Mouse (Mus musculus) ovary, postnatal 36 days (tissue): Measurements from ENCODE around the gene Chic2.

ENCODE experiments used
- DNase-seq: peaks from one replicate; pipeline ENCODE4 v3.0.0; 2022; ENCODE audit warnings: low spot score, mixed read lengths

Gene Chic2

GRCm38 (mm10) chr5:75044310-75044904 lies at the start of gene Chic2:
Gene Chic2, minus strand, starts transcription at chr5:75044774.
- DNase-seq, result peak; percentile 88

GRCm38 (mm10) chr5:75085906-75086305 lies 41.3 kb upstream of the Chic2 start:
- DNase-seq, result no peak

DNA sequence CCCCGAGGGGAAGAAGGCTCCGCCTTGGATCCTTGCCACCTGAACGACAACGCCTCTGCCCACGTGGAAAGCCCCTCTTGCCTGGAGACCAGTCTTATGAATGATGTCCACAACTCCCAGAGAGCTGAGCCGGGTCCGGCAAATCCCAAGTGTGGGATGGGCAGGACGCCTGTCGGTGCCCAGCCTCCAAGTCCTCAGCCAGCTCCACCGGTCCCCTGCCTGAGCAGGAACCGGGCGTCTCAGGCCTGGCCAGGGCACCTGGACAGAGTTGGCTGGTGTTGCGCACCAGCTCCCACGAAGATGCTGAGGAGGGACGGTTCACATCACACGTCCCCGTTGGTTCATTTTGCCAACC lies 40.9 kb upstream of the Chic2 start:
- no peak for DNase-seq

- DNase-seq, result peak; percentile 8
Observed at GRCm38 (mm10) chr5:75084871-75085520, 40.4 kb upstream of the Chic2 start.

DNA sequence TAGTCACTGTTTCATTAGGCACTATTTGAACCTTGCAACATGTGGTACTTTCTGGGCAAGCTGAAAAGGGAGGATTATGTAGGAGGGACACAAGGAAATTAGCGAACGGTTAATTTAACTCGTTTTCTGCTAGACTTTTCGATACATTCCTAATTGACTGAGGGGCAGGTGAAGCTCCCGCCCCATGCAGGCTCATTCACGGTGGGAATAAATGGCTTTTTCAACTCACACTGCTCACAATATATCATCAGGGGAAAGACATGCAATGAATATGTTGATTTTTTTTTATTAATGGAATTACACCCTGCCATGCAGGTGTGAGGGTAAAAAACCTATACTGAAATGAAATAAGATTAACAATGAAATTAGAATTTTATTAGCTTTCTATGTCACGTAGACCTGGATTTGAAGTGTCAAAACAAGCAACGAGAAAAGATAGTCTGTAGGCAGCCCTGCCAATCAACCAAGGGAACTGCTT lies 39.9 kb upstream of the Chic2 start:
- DNase-seq, result no peak

GRCm38 (mm10) chr5:75083591-75084392 lies 39.2 kb upstream of the Chic2 start:
- peak; percentile 16 for DNase-seq

DNA sequence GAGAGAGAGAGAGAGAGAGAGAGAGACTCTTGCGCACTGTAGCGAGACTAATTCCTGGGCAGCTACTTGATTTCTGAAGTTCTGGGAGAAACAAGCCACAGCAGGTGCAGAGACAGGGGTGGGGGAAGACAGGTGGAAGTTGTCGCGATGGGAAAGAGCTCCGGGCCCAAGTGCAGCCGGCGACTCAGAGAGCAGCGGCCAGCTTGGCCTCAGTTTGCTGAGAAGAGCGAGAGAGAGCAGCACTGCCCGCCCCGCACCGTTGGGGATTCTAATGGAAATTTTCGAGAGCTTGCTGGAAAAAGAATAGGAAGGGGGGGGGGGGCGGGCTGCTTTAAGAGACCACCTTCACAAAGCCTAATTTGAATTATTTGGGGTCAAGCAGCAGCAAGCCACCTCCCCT lies 38.5 kb upstream of the Chic2 start:
- DNase-seq, result no peak

GRCm38 (mm10) chr5:75082439-75082838 lies 37.9 kb upstream of the Chic2 start:
- DNase-seq, result no peak

DNA sequence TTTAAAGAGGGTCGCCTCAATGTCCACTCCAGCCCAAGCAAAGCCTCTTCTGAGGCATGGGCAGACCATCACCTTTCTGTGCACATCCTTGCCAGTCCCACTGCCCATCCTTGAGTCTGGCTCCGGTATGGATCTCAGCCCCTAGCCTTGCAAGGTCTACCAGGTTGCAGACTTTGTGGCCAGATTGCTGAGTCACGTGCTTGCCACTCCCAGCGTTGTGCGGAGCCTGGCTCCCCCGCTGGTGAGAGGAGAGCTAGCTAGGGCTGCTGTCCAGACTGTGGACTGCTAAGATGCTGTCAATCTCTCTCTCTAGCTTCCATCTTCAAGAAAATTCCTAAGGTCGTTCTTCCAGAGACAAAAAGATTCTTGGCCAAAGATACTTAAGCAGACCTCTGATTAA lies 35.0 kb upstream of the Chic2 start:
- no peak for DNase-seq

DNA sequence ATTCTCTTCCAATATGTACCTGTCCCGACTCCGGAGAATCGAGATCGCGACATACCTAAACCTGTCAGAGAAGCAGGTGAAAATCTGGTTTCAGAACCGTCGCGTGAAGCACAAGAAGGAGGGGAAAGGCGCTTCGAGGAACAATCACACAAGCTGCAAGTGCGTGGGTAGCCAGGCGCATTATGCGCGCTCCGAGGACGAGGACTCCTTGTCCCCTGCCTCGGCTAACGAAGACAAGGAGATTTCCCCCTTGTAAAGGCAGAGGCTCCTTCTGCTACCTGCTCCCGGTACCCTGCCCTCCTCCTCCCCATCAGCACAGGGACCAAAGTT lies 32.4 kb upstream of the Chic2 start:
- no peak for DNase-seq

DNA sequence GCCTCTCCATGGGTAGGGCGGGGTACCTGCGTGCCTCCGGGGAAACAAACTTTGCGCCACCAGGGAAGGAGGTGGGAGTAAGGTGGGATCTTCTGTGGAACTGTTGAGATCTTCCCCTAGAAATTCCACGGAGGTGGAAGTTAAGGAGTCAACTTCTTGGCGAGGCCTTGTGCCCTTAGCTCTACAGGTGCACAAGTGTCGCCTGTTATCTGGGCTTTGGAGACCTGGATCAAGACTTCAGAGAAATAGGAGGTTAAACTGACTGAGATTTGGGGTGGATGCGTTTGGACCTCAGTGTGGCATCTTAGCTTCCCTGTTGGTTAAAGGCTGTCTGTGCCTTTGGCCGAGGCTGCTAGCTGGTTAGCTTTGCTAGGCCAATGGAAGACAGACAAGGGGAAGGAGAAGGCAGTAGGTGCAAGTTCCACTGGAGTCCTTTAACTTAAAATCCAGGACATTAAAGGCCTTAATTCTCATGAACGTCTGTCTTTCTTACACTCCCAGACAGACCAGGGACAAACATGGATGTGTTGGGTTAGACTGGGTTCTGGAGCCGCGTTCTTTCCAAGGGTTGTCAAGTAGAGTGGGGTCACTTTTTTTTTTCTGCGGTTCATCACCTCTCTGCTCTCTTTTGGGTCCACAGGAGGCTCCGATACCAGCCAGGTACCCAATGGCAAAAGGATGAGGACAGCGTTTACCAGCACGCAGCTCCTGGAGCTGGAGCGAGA lies 31.9 kb upstream of the Chic2 start:
- DNase-seq, result no peak

DNA sequence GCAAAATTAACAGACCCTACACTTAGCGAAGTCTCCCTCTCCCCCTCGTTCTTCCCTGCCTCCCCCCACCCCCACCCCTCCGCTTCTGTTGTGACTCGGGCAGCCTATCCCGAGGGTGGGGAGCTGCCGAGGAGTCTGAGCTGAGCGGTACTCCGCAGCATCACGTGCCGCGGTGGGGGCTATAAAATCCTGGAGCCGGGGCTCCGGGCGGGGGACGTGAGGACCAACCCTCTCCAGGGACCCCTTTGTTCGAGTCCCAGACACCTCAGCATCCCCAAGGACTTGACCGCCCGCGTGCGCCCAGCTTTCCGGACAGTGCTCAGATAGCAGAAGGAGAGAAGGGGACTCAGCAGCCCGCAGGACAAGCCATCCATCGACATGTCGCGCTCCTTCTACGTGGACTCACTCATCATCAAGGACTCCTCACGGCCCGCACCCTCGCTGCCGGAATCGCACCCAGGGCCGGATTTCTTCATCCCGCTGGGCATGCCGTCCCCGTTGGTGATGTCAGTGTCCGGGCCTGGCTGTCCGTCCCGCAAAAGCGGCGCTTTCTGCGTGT lies 30.9 kb upstream of the Chic2 start, which contains the start of gene Gsx2:
Gene Gsx2 (plus strand): TSS at position 219 of the 559 bp plus-strand sequence.
- DNase-seq, result no peak

DNA sequence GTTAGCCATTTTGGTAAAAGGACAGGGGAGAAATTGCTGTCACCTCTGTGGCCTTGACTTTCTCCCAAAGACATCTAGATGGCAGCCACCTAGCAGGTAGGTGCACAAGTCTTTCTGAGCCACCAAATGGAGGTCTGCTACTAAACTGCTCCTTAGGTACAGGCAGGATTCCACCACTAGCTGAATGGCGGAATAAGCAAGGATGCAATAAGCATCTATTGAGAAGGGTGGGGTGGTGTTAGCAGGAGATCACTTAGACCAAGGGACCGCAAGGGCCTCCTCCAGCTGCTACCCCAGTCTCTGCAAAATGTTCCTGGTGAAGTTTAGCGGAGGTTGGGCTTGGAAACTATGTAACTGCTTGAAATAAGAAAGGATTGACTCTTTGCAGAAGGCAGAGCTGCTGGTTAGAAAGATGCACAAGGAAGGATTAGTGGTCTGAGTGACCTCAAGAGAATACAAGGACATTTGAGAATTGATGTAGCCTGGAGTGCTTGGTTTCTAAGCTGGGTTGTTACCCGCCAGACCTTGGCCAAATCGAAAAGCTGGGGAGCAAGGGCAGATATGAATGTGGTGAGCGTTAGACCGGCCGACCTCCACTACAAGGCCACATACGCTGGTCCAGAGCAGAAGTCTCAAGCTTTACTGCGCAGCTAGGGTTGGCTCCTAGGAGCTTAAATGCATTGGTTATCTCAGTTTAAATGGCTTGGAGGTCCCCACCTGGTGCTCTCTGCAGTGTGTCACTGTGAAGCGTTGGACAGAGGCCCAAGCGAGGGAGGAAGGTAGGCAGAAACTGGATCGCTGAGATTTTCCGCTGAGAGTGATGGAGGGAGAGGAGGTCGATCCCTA lies 30.2 kb upstream of the Chic2 start:
- DNase-seq, result peak; percentile 18

- no peak for DNase-seq
Observed at GRCm38 (mm10) chr5:75074132-75074531, 29.6 kb upstream of the Chic2 start.

DNA sequence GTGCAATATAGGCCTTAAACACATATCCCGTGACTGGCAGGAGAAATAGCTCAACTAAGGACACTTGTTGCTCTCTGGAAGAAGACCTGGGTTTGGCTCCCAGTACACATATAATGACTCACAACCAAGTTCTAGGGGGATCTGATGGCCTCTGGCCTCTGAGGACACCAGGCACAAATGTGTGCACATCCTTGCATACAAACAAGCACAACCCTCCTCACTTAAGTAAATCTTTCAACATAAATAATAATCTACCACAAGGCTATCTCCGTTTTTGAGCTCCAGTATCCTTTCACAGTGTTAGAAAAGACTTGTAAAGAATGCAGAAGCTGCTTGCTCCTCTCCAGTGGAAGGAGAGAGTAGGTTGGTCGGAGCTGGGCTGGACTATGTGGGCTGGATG lies 29.1 kb upstream of the Chic2 start:
- DNase-seq, result no peak

DNA sequence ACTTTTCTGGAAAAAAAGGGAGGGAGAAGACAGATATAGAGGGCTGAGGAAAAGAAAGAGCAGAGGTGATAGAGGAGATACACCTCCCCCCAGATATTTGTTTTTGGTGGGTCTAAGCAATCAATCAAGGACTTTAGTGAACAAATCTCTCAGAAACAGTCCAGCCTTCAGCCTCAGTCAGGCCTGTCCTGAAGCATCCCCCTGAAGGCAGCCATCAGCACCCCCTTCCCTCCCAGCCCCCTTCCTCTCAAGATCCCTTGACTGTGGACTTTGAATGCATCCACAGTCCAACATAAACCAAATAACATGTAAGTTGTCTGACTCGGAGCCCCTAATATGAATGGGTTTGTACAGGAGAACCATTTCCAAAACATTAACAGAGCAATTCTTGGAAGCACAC lies 28.6 kb upstream of the Chic2 start:
- DNase-seq, result no peak

DNA sequence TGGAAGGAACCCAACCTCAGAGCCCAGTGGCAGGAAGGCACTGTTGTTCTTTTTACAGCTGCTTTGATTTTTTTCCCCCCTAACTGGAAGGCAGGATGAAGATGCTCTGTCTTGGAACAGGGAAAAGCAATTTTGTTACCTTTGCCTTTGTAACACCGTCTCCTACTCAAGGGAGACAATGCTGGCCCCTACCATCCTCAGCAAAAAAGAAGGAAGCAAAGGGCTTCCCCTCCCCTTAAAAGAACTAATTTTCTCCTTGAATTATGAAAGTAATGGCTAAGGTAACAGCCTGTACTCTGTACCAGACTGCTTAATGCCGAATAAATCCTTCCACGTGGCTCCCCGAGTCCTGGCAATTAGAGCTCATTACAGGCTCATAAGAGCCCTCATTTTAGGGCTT lies 28.0 kb upstream of the Chic2 start:
- no peak for DNase-seq

GRCm38 (mm10) chr5:75071951-75072350 lies 27.4 kb upstream of the Chic2 start:
- DNase-seq, result no peak

DNA sequence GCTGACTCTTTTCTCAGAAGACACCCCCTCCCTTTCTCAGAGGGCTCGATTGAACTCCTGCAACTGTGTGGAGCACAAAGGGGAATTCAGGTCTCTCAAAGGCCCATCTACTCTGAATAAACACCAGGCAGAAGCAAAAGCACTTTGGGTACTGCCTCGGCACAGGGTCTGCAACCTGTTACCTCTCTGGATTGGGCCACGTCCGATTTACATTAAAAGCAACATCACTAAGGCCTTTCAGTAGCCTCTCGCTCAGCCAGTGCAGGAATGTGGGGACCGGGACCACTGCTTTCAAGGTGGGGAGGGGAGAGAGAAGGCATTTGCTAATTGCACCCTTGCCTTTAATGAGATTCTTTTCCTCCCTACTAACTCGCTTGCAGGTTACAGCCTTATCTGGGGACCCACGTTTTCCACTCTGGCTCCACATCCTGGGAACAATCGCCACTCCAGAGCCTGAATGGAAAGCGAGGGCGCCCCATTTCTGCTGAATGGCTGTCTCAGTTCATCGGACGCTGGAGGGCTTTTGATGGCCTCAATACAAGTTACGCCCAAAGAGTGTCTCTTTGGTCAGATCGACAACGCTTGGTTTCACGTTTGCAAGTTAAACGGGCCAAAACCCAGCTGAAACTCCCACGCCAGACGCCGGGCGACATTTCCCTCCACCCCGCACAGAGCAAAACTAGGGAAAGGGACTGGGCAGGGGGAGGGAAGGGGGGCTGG lies 26.2 kb upstream of the Chic2 start:
- no peak for DNase-seq

DNA sequence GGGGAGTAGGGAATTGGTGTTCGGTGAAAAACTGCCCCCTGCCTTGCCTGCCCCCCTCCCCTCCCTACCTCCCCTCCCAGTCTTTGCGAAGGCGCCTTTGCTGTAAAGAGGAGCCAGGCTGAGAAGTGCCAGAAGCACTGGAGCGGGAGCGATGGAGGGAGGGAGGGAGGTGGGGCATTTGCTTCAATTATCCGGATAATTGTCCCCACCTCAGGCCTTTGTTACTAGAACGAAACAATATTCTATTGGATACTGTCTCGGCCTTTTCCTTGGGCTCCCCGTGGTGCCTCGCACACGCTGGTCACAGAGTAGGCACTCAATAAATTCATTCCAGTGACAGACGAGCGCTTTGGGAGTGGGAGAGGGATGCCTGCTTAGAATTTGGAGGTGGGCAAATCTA lies 25.6 kb upstream of the Chic2 start:
- DNase-seq, result no peak
